Mouse (Mus musculus) spleen, adult 2 months (tissue): ENCODE measurements around the gene Fam3a. TPM values are rescaled to one million over a fixed set of nuclear protein-coding genes. Genes with fewer than 3 reads are reported as not detected.

Experiments used
- DNase-seq, 2 experiments: peaks; one replicate each; pipeline versions ENCODE4 v3.0.0 to v3.0.0-alpha.2; 2012 to 2021; ENCODE audit warnings: low spot score in 2 of 2, low read depth in 1 of 2
- H3K27ac ChIP-seq: fragments of 200-500 bp; 2 replicates; pipeline ENCODE4 v1.5.1; 2012; ENCODE audit warnings: low read length, inconsistent platforms; ENCODE audit not compliant: insufficient read depth
- H3K27me3 ChIP-seq: fragments of 200-500 bp; 2 replicates; pipeline ENCODE4 v1.6.1; 2012; ENCODE audit warnings: mild to moderate bottlenecking, moderate library complexity, low read length, inconsistent platforms; ENCODE audit not compliant: control insufficient read depth, insufficient read depth
- H3K36me3 ChIP-seq: fragments of 200-500 bp; 2 replicates; pipeline ENCODE4 v1.6.1; 2012; ENCODE audit warnings: mild to moderate bottlenecking, low read length, inconsistent platforms; ENCODE audit not compliant: control insufficient read depth, insufficient read depth
- H3K4me1 ChIP-seq: fragments of 200-500 bp; 2 replicates; pipeline ENCODE4 v1.6.1; 2011; ENCODE audit warnings: inconsistent platforms; ENCODE audit not compliant: control insufficient read depth, insufficient read depth, insufficient read length
- H3K4me3 ChIP-seq: fragments of 200-500 bp; 2 replicates; pipeline ENCODE4 v1.5.1; 2011; ENCODE audit warnings: mild to moderate bottlenecking, inconsistent platforms; ENCODE audit not compliant: insufficient read depth, insufficient read length; ENCODE audit errors: extremely low read depth
- CTCF ChIP-seq: fragments of 200-500 bp; IDR thresholded peaks from 2 replicates; pipeline ENCODE4 v1.5.1; 2011; ENCODE audit warnings: mild to moderate bottlenecking, inconsistent platforms; ENCODE audit not compliant: insufficient read depth, insufficient read length, insufficient replicate concordance; ENCODE audit errors: extremely low read depth
- POLR2A ChIP-seq: fragments of 200-500 bp; IDR thresholded peaks from 2 replicates; pipeline ENCODE4 v1.6.1; 2011; ENCODE audit warnings: low read depth, low read length, inconsistent platforms
- WGBS: fragments of 180-500 bp; shearing (Covaris S2); methylation state at CpG from one replicate; pipeline ENCODE4 v1.1.7; 2018; 5-methylcytosine and 5-hydroxymethylcytosine counted together
- polyA plus RNA-seq: library from polyadenylated mRNA; depleted of rRNA; stranded (reverse); fragments of >200 nt; gene quantifications from 2 replicates; pipeline ENCODE4 v1.2.3, GENCODE M21; 2012

The Fam3a gene
- polyA plus RNA-seq, 1 experiment: 25.4 TPM

DNA sequence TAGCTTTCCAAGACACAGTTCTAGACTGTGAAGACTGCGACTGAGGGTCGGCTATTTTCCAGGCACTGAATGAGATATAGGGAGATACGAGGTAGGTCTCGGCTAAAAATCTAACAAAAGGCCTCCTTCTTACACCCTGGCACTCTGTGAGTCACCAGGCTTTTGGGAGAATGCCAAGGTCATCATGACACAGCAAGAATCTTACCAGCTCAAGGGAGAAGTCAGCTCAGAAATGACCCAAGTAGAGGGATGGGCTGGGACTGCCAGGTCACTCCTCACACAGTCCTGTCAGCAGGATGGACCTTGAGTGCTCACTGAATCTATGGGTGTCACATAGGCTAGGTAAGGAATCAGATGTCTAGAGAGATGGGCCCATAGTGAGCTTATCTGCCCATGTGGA, 32.1 kb upstream of the Fam3a start:
- WGBS: 60% methylated on average over 4 of the region's 4 CpGs
- Histone ChIP-seq H3K4me3 (no peak overlapping the region), H3K27ac (no peak overlapping the region), H3K4me1 (no peaks in the 10 kb centered on the region; the same call in 1 of the 2 replicates), H3K27me3 (no peaks in the 10 kb centered on the region), H3K36me3 (no peaks in the 10 kb centered on the region)
- no peak for DNase-seq
- TF ChIP-seq POLR2A: no peak
- no peak for TF ChIP-seq CTCF

DNA sequence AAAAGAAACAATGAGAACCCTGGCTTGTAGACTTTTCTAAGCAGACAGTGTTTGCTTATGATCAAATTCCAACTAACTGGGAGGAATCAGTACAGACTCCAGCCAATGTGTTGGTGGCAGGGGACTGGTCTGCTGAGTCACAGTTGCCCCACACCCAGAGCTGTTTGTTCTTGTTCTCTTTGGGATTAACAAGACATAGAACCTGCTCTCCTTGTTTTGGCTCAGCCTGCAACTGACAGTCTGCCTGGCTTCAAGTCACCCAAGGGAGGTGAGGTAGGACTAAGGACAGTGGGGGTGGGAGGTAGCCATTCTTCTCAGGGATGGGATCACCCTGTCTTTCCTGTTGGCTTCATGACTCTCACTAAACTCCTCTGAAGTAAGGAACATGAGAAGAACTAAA, 31.4 kb upstream of the Fam3a start:
- DNase-seq: no peak
- Histone ChIP-seq H3K27ac (no peak overlapping the region), H3K4me3 (no peak overlapping the region), H3K36me3 (no peaks in the 10 kb centered on the region), H3K4me1 (no peaks in the 10 kb centered on the region; the same call in 1 of the 2 replicates), H3K27me3 (no peaks in the 10 kb centered on the region)
- TF ChIP-seq CTCF (no peak), POLR2A (no peak)

DNA sequence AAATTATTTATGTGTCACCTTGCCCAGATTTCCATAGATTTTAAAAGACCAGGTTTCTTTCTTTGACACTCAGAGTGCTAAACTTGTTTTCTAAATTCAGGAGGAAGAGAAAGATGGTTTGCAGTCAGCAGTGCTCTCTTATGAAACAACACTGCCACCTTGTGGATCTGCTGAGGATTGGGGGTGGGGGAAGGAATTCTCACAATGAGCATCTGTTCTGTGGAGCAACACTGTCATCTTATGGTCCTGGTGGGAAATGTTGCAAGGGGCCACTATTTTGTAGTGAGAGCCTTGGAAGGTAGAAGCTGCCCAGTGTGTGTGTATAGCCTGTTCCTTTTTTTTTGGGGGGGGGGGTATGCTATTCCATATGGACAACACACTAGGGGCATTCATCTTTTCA, 20.3 kb upstream of the Fam3a start:
- TF ChIP-seq POLR2A (no peak), CTCF (peak; percentile 76; the same call in 1 of the 2 replicates)
- DNase-seq: peak; percentile 55 to 58
- H3K27me3 ChIP-seq: no peaks in the 10 kb centered on the region
- H3K4me3 ChIP-seq: no peak overlapping the region
- H3K27ac ChIP-seq: no peak overlapping the region
- no peaks in the 10 kb centered on the region for H3K4me1 ChIP-seq
- no peaks in the 10 kb centered on the region for H3K36me3 ChIP-seq

DNA sequence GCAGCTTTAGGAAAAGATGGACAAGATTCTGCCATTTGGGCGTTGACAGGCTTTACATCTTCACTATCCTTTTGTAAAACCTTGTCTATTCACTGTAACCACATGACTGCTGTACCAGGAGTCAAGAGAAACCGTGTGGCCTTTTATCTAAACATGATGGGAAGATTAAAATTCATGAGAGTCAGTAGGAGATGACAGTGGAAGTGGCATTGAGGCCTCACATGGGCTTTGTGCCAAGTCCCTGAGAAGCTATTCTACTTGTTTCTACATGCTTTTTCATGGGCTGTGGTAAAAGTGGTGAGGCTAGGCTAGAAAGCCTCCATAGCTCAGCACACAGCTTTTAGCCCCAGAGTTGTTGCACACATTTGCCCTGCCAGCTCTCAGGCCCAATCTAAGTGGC, 15.3 kb upstream of the Fam3a start:
- DNase-seq: no peak
- TF ChIP-seq POLR2A: no peak
- H3K27ac ChIP-seq: no peak overlapping the region
- no peaks in the 10 kb centered on the region for H3K4me1 ChIP-seq
- no peaks in the 10 kb centered on the region; the same call in 1 of the 2 replicates for H3K36me3 ChIP-seq
- no peaks in the 10 kb centered on the region for H3K27me3 ChIP-seq
- WGBS: 51% methylated on average over 2 of the region's 2 CpGs
- no peak overlapping the region for H3K4me3 ChIP-seq

DNA sequence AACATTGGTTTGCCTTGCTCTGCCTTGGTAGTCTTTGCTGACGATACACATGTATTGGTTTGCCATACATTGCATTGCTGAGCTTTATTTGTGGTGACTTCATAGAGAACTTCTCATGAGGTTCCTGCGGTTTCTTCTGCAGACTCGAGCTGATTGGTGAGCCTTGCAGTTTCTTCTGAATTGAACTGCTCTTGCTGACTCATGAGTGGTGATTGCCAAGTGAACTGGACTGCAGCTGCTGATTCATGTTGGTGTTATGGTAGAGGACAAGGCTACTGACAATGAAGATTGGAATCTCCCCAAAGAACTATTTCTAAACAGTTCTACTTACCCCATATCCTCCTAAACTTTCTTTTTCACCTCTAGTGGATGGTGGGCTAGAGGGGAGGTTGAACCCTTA, 7.1 kb upstream of the Fam3a start:
- WGBS: 84% methylated on average over 3 of the region's 3 CpGs
- Histone ChIP-seq H3K4me1 (no peaks in the 10 kb centered on the region), H3K27me3 (no peaks in the 10 kb centered on the region), H3K36me3 (no peaks in the 10 kb centered on the region), H3K4me3 (no peak overlapping the region), H3K27ac (no peak overlapping the region)
- no peak for TF ChIP-seq CTCF
- TF ChIP-seq POLR2A: no peak
- no peak for DNase-seq

DNA sequence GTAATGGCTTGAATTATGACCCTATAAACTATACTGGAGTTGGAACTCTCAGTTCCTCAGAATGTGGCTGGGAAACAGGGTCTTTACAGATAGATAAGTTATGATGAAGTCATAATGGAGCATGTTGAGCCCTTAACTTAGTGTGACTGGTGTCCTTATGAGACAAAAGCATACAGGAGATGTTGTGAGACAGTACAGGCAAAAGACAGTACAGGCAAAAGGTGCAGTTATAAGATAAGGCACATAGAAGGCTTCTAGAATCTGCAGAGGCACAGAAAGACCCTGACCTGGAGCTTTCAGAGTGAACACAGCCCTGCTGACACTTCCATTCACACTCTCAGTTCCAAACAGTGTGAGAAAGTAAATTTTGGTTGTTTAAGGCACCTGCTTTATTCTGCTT, 4.9 kb downstream of the Fam3a start:
- Histone ChIP-seq H3K27ac (no peak overlapping the region), H3K27me3 (no peaks in the 10 kb centered on the region), H3K4me3 (no peak overlapping the region), H3K4me1 (0 out of 2 replicates have a peak, but pooled peaks cover 2% of the 10 kb centered on the region), H3K36me3 (peaks cover 8% of the 10 kb centered on the region; the same call in 1 of the 2 replicates)
- no peak for DNase-seq
- TF ChIP-seq CTCF (no peak), POLR2A (no peak)

DNA sequence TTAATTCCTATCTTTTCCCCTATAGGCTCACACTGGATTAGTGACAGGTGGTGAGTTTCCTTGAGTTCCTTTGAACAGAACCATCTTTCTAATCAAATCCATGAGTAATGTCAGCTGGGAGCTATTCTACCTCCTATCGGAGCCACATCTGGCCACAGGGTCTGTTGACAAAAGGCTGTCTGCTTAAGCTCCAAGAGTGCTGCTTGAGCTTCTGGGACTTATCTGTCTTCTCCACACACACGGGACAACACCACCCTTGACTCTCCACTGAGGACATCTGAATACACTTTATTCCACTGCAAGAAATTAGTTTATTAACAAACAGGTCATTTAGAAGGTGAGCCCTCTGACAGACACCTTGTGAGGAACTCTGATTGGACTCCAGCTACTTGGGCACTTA, 8.6 kb downstream of the Fam3a start:
- DNase-seq: no peak
- WGBS: 79% methylated on average over 2 of the region's 2 CpGs
- H3K36me3 ChIP-seq: peaks cover 8% of the 10 kb centered on the region; the same call in 1 of the 2 replicates
- TF ChIP-seq POLR2A: no peak
- no peak for TF ChIP-seq CTCF
- no peak overlapping the region for H3K4me3 ChIP-seq
- no peaks in the 10 kb centered on the region for H3K27me3 ChIP-seq
- H3K4me1 ChIP-seq: no peaks in the 10 kb centered on the region
- no peak overlapping the region for H3K27ac ChIP-seq
